Mouse (Mus musculus) midbrain, embryonic 16.5 days (tissue): Measurements from ENCODE around the gene Coq6. TPM values are rescaled to one million over a fixed set of nuclear protein-coding genes. Genes with fewer than 3 reads are reported as not detected.
"Not testable (repeated sequence)": the region's sequence is repeated elsewhere in the genome, so short reads cannot be mapped to it uniquely, and the experiment has no call there.

Experiments
- ATAC-seq: fragments of 200-750 bp; cut with Nextera tagmentation; 2 replicates; pipeline ENCODE4 v1.8.0; 2017; ENCODE audit warnings: moderate TSS enrichment
- H3K27ac ChIP-seq: fragments of 300-500 bp; sonication (generic); 2 replicates; pipeline ENCODE4 v1.5.1; 2014; ENCODE audit warnings: mild to moderate bottlenecking, low read length, mixed read lengths
- H3K27me3 ChIP-seq: fragments of 300-500 bp; sonication (generic); 2 replicates; pipeline ENCODE4 v1.6.1; 2014; ENCODE audit warnings: low read depth, low read length, mixed read lengths; ENCODE audit not compliant: control insufficient read depth, insufficient read depth
- H3K36me3 ChIP-seq: fragments of 300-500 bp; sonication (generic); 2 replicates; pipeline ENCODE4 v1.6.1; 2014; ENCODE audit warnings: mild to moderate bottlenecking, low read length, moderate library complexity, mixed read lengths; ENCODE audit not compliant: control insufficient read depth, insufficient read depth
- H3K4me1 ChIP-seq: fragments of 300-500 bp; sonication (generic); 2 replicates; pipeline ENCODE4 v1.6.1; 2014; ENCODE audit warnings: mild to moderate bottlenecking, low read length, mixed read lengths; ENCODE audit not compliant: control insufficient read depth, insufficient read depth
- H3K4me2 ChIP-seq: fragments of 300-500 bp; sonication (generic); 2 replicates; pipeline ENCODE4 v1.6.1; 2014; ENCODE audit warnings: mild to moderate bottlenecking, low read length, mixed read lengths
- H3K4me3 ChIP-seq: fragments of 300-500 bp; sonication (generic); 2 replicates; pipeline ENCODE4 v1.5.1; 2014; ENCODE audit warnings: low read depth, mild to moderate bottlenecking, low read length, moderate library complexity, mixed read lengths
- H3K9ac ChIP-seq: fragments of 300-500 bp; sonication (generic); 2 replicates; pipeline ENCODE4 v1.6.1; 2014; ENCODE audit warnings: low read depth, low read length, mixed read lengths
- H3K9me3 ChIP-seq: fragments of 300-500 bp; sonication (generic); replicated peaks from 2 replicates; pipeline ENCODE4 v1.6.1; 2014; ENCODE audit warnings: mild to moderate bottlenecking, low read length, mixed read lengths; ENCODE audit not compliant: control insufficient read depth, poor library complexity, severe bottlenecking
- WGBS: fragments of 180-500 bp; shearing (Covaris S2); extraction: QIAGEN DNeasy Blood & Tissue Kit; methylation state at CpG from one replicate; pipeline ENCODE4 v1.1.7; 2014; 5-methylcytosine and 5-hydroxymethylcytosine counted together
- polyA plus RNA-seq: library from polyadenylated mRNA; unstranded; fragments of >200 nt; fragmentation: Nextera tagmentation; extraction: Ambion mirVana; gene quantifications from 2 replicates; pipeline ENCODE4 v1.2.1, GENCODE M21; 2015

Coq6 gene
- polyA plus RNA-seq = 40.7 and 43.7 TPM in 2 replicates

- Histone ChIP-seq H3K4me3 (peak within 1 kb of the TSS; percentile 99), H3K9me3 (no peaks in the 10 kb centered on the region), H3K27me3 (no peaks in the 10 kb centered on the region), H3K4me1 (peaks cover 22% of the 10 kb centered on the region), H3K4me2 (peak within 1 kb of the TSS; percentile 91), H3K27ac (peak within 1 kb of the TSS; percentile 80), H3K36me3 (peaks cover 4% of the 10 kb centered on the region), H3K9ac (peak within 1 kb of the TSS; percentile 95)
- ATAC-seq = peak; percentile 99
- WGBS = under 1% methylated on average over 51 of the region's 51 CpGs
Observed at GRCm38 (mm10) chr12:84361555-84362489, at the start of gene Coq6, which contains the start of gene Fam161b. Gene Coq6 (plus strand): TSS chr12:84361657. Gene Fam161b (minus strand): TSS chr12:84361833.

- ATAC-seq = no peak
- H3K4me3 ChIP-seq = peak overlapping the region; percentile 99
- no peaks in the 10 kb centered on the region for H3K36me3 ChIP-seq
- no peaks in the 10 kb centered on the region for H3K27me3 ChIP-seq
- no peaks in the 10 kb centered on the region for H3K9me3 ChIP-seq
- no peak overlapping the region for H3K27ac ChIP-seq
- peak overlapping the region; percentile 97 for H3K9ac ChIP-seq
- H3K4me1 ChIP-seq = peaks cover 18% of the 10 kb centered on the region
- 46% methylated on average over 7 of the region's 7 CpGs for WGBS
- H3K4me2 ChIP-seq = peak overlapping the region; percentile 94
Observed at GRCm38 (mm10) chr12:84316006-84316405, 45.5 kb upstream of the Coq6 start.

GRCm38 (mm10) chr12:84316721-84317621, 44.5 kb upstream of the Coq6 start, which contains the start of gene Zfp410:
Gene Zfp410 (plus strand): TSS chr12:84316852.
- Histone ChIP-seq H3K4me1 (peaks cover 18% of the 10 kb centered on the region), H3K36me3 (no peaks in the 10 kb centered on the region), H3K27me3 (no peaks in the 10 kb centered on the region), H3K9ac (peak within 1 kb of the TSS; percentile 97), H3K4me2 (peak within 1 kb of the TSS; percentile 94), H3K9me3 (no peaks in the 10 kb centered on the region), H3K4me3 (peak within 1 kb of the TSS; percentile 99), H3K27ac (peak within 1 kb of the TSS; percentile 94)
- under 1% methylated on average over 75 of the region's 77 CpGs for WGBS
- ATAC-seq = peak; percentile 93

GRCm38 (mm10) chr12:84327111-84327512, 34.3 kb upstream of the Coq6 start:
- no peak for ATAC-seq
- Histone ChIP-seq H3K27ac (no peak overlapping the region), H3K4me2 (no peak overlapping the region), H3K4me1 (no peaks in the 10 kb centered on the region), H3K9ac (no peak overlapping the region), H3K27me3 (no peaks in the 10 kb centered on the region), H3K9me3 (no peaks in the 10 kb centered on the region), H3K36me3 (peaks cover 19% of the 10 kb centered on the region), H3K4me3 (no peak overlapping the region)
- 90% methylated on average over 4 of the region's 4 CpGs for WGBS

- Histone ChIP-seq H3K4me1 (no peaks in the 10 kb centered on the region), H3K4me2 (no peak overlapping the region), H3K27ac (no peak overlapping the region), H3K9ac (no peak overlapping the region), H3K9me3 (no peaks in the 10 kb centered on the region), H3K36me3 (peaks cover 34% of the 10 kb centered on the region), H3K4me3 (no peak overlapping the region), H3K27me3 (no peaks in the 10 kb centered on the region)
- ATAC-seq = no peak
- 93% methylated on average over 11 of the region's 11 CpGs for WGBS
Observed at GRCm38 (mm10) chr12:84336963-84337625, 24.4 kb upstream of the Coq6 start.

DNA sequence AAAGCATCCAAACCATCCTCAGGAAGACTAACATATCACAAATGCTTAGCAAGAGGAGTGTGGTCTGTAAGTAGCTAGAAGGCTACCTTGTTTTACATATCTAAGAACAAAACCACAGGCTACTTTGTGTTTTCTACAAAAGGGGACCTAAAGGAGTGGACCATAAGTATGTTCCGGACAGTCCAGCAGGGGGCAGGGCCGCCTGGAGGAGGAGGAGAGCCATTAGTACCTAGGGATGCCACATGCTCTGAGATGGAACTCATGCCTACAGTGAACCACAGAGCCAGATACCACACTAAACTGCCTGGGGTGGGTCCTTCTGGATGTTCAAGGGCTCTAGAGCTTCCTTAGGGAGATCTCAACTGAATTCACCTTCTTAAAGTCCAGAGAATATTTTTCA, 14.3 kb upstream of the Coq6 start:
- no peaks in the 10 kb centered on the region for H3K27me3 ChIP-seq
- WGBS = 45% methylated on average over 2 of the region's 2 CpGs
- H3K27ac ChIP-seq = no peak overlapping the region
- ATAC-seq = no peak
- H3K9me3 ChIP-seq = no peaks in the 10 kb centered on the region
- peaks cover 35% of the 10 kb centered on the region for H3K36me3 ChIP-seq
- no peak overlapping the region for H3K4me2 ChIP-seq
- H3K4me3 ChIP-seq = no peak overlapping the region
- no peaks in the 10 kb centered on the region for H3K4me1 ChIP-seq
- no peak overlapping the region for H3K9ac ChIP-seq

GRCm38 (mm10) chr12:84358699-84359098, 2.8 kb upstream of the Coq6 start:
- not testable (repeated sequence) for ATAC-seq, H3K27me3 ChIP-seq, H3K4me3 ChIP-seq, H3K4me2 ChIP-seq, H3K9ac ChIP-seq, H3K27ac ChIP-seq, H3K9me3 ChIP-seq
- H3K36me3 ChIP-seq = peaks cover 22% of the 10 kb centered on the region
- H3K4me1 ChIP-seq = peaks cover 22% of the 10 kb centered on the region
- 84% methylated on average over 2 of the region's 2 CpGs for WGBS

DNA sequence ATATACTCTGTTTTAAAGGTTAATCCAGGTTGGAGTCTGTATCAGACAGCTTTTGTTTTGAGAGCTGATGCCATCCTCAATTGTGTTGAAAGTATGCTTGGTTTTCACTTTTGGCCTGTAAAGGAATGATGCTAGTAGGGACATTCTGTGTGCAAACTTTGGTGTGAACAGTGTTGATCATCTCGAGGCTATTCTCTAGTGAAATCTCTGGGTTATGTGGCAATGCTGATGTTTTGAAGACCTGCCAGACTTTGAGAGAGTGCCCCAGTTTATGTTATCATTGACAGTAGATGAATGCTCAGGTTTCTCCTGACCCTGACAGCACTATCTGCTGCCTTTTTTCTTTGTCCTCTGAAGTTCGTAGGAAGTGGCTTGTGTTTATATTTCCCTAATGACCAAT, 1.4 kb downstream of the Coq6 start:
- ATAC-seq = no peak
- Histone ChIP-seq H3K4me2 (peak overlapping the region; percentile 91), H3K4me3 (peak overlapping the region; percentile 99), H3K27ac (no peak overlapping the region), H3K27me3 (no peaks in the 10 kb centered on the region), H3K9ac (no peak overlapping the region), H3K9me3 (no peaks in the 10 kb centered on the region), H3K4me1 (peaks cover 22% of the 10 kb centered on the region), H3K36me3 (no peaks in the 10 kb centered on the region)
- 79% methylated on average over 2 of the region's 2 CpGs for WGBS
